Mouse (Mus musculus) pancreas, adult 10 weeks (tissue): Measurements from ENCODE around the gene Fam217b. TPM values are rescaled to one million over a fixed set of nuclear protein-coding genes. Genes with fewer than 3 reads are reported as not detected.

ENCODE experiments used
- polyA plus RNA-seq: library from polyadenylated mRNA; stranded (reverse); fragments of 350-450 nt; fragmentation: Illumina TruSeq; extraction: RNeasy Lipid Tissue Mini Kit (QIAGEN cat#74804); gene quantifications from one replicate; pipeline ENCODE4 v1.2.3, GENCODE M21; 2015; ENCODE audit warnings: low read depth, low replicate concordance; ENCODE audit not compliant: insufficient read depth

The Fam217b gene
- polyA plus RNA-seq, result 1.6 TPM

DNA sequence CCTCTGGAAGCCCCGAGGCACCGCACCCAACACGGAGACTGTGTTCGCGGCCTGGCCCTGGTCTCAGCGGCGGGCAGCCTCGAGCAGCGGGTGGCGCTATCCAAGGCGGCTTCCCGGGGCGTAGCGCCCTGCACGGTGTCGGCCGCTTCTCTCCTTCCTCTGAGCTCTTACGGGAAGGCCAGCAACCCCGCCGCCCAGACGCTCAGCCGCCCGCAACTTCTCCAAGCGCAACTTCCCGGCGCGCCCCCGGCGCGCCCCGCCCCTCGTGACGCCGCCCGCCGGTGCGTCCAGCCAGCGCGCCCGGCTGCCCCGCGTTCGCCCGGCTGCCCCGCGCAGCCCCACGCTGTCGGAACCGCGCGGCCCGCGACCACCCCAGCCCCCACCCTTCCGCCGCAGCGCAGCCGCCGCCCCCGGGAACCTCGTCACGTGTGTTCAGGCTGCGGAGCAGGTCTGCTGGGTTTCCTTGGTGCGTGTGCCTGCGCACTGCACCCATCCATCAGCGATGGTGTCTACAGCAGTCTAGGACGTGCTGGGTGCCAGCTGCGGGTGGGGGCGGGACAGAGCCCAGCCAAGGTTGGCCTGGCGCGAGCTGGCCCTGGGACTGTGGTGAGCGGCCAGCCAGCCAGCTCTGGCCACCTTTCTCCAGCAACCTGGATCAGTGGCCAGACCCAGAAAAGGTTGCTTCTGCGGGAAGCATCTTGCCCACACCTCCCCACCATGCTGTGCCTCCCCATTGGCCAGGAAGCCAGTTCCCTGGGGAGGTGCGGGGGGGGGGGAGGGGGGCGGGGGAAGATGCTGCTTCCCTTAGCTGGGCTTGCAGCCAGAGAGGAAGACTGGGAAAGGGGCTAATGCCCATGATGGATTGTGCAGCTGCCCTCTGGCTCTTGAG, at the start of gene Fam217b, which contains the start of gene Ppp1r3d:
TSS of gene Fam217b (plus strand) at position 264 of the 889 bp plus-strand sequence.
TSS of gene Ppp1r3d (minus strand) at position 212 of the 889 bp plus-strand sequence.

DNA sequence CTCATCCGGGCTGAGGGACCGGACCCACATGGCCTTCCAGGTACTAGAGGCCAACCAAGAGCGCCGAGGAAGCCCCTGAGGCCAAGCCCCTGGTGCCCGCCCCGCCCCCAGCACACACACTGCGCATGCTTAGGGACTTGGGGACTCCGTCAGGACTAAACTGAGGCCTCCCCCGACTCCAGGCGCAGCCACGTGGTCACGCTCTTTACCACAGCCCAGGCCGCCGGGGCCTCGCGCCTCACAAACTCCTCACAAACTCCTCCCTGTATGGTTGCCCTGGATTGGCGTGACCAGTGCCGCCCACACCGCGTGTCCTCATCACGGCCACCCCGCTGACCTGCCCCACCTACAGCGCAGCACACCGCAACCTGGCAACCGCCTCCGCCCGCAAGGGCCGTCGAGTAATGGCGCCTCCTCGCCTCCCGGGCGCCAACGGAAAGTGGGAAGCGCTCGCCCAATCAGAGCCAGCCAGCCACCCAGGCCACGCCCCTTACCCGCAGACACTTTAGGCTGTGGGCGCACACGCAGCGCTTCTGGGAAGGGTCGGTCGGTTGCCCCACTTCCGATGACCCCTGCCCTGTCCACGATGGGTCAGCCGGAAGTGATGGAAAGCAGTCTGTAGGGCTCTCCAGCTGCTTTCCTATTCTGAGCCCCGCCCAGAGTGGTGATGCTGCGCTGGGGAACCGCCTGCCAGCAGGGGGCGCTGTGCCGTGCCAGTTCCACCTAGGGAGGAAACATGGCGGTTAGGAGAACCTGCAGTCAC, 7.1 kb upstream of the Fam217b start, which contains the start of gene Sycp2:
TSS of gene Sycp2 (minus strand) at position 633 of the 763 bp plus-strand sequence.

DNA sequence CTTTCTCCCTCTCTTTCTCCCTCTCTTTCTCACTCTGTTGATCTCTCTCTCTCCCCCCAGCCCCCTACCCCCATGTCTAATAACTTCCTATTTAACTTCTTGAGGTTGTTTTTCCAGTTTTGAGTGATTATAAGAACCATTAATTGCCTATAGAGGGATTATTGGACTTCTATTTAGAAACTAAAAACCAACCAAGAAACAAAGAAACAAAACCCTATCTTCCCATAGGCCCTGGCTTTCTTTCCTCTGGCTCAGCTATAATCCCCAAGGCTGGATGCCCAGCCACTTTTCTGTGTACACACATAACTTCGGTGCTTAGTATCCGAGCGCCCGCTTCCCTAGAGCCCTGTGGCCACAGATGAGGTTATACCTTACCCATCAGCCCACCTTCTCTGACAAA, 15.9 kb downstream of the Fam217b start, which contains the start of gene Cdh26:
TSS of gene Cdh26 (plus strand) at position 301 of the 400 bp plus-strand sequence.

Other genes with a start within 250 kb of the Fam217b start
- not detected for gene Sycp2, start 6.8 kb upstream of the Fam217b start, polyA plus RNA-seq
- gene Ppp1r3d, start 52 bp upstream of the Fam217b start, polyA plus RNA-seq, result 1.1 TPM
- gene Cdh26, start 16.0 kb downstream of the Fam217b start, polyA plus RNA-seq, result not detected